ENCODE assay signal across 16 mouse cellular contexts in genomic region chr12:33028708-33029107, GRCm38 (mm10).
DNase-seq lines count a peak whose midpoint lies in the region; ATAC-seq lines count a peak whose summit lies in the region.
"Had no signal": no experiment of that assay in that cellular context is flagged by ENCODE, and none has a peak within 500 bp of the region (broad histone marks: within the 10 kb centered on the region; RNA-seq: fewer than 3 reads in every experiment).

No protein-coding gene starts in this region.

- H3K4me1 ChIP-seq in hindbrain, embryonic 16.5 days (ENCODE audit: control insufficient read depth, insufficient read depth, low read depth, low read length): peaks cover 15% of the 10 kb centered on the region
- peaks cover 26% of the 10 kb centered on the region for H3K4me1 ChIP-seq in hindbrain, embryonic 12.5 days
- peaks cover 2% of the 10 kb centered on the region; the same call in 1 of the 2 replicates for H3K4me1 ChIP-seq in midbrain, embryonic 11.5 days (ENCODE audit: control insufficient read depth, insufficient read depth, low read length)
- H3K4me1 ChIP-seq in midbrain, embryonic 15.5 days: peaks cover 16% of the 10 kb centered on the region

- peak; percentile 23 for DNase-seq in embryo, embryonic 11 days
- no peak for DNase-seq in embryo, embryonic 10.5 days (ENCODE audit: low spot score)
- no peak for DNase-seq in midbrain, embryonic 11.5 days (ENCODE audit: low spot score, missing footprints)
- peak; percentile 33 for DNase-seq in retina, embryonic 14.5 days (ENCODE audit: low spot score)
- no peak for DNase-seq in ovary, adult 18-20 months (ENCODE audit: low spot score)
- DNase-seq: adrenal gland, adult 2 months; cerebellum, adult 2 months; gastrocnemius, postnatal 36 days; lung, postnatal 10 days; thymus, postnatal 36 days had no signal

- H3K4me2 ChIP-seq in hindbrain, embryonic 16.5 days (ENCODE audit: low read length): no peak overlapping the region
- no peak overlapping the region for H3K4me2 ChIP-seq in hindbrain, embryonic 12.5 days (replicated peaks)
- H3K4me2 ChIP-seq in midbrain, embryonic 11.5 days: no peak overlapping the region
- no peak overlapping the region for H3K4me2 ChIP-seq in midbrain, embryonic 15.5 days
- H3K4me2 ChIP-seq: hindbrain, embryonic 15.5 days; limb, embryonic 12.5 days had no signal

- H3K9me3 ChIP-seq in hindbrain, embryonic 16.5 days (ENCODE audit: control insufficient read depth, low read length): no peaks in the 10 kb centered on the region
- no peaks in the 10 kb centered on the region for H3K9me3 ChIP-seq in hindbrain, embryonic 12.5 days (replicated peaks)
- no peaks in the 10 kb centered on the region for H3K9me3 ChIP-seq in midbrain, embryonic 11.5 days (ENCODE audit: control insufficient read depth, low read length)
- H3K9me3 ChIP-seq in midbrain, embryonic 15.5 days: no peaks in the 10 kb centered on the region
- H3K9me3 ChIP-seq: hindbrain, embryonic 15.5 days; limb, embryonic 12.5 days had no signal

- H3K4me3 ChIP-seq in hindbrain, embryonic 16.5 days (ENCODE audit: low read length): no peak overlapping the region
- H3K4me3 ChIP-seq in hindbrain, embryonic 12.5 days: no peak overlapping the region
- no peak overlapping the region for H3K4me3 ChIP-seq in midbrain, embryonic 11.5 days (ENCODE audit: low read depth, low read length)
- no peak overlapping the region for H3K4me3 ChIP-seq in midbrain, embryonic 15.5 days
- H3K4me3 ChIP-seq: hindbrain, embryonic 15.5 days; limb, embryonic 12.5 days had no signal

- no peaks in the 10 kb centered on the region for H3K36me3 ChIP-seq in hindbrain, embryonic 16.5 days (ENCODE audit: control insufficient read depth, insufficient read depth, low read length)
- H3K36me3 ChIP-seq in hindbrain, embryonic 12.5 days: no peaks in the 10 kb centered on the region
- H3K36me3 ChIP-seq in midbrain, embryonic 11.5 days (ENCODE audit: control insufficient read depth, insufficient read depth, low read length): no peaks in the 10 kb centered on the region
- H3K36me3 ChIP-seq in midbrain, embryonic 15.5 days (replicated peaks): no peaks in the 10 kb centered on the region
- H3K36me3 ChIP-seq: hindbrain, embryonic 15.5 days; limb, embryonic 12.5 days had no signal

- H3K9ac ChIP-seq in hindbrain, embryonic 16.5 days (ENCODE audit: low read depth, low read length): no peak overlapping the region
- no peak overlapping the region for H3K9ac ChIP-seq in hindbrain, embryonic 12.5 days
- H3K9ac ChIP-seq in midbrain, embryonic 11.5 days (ENCODE audit: low read length): no peak overlapping the region
- no peak overlapping the region for H3K9ac ChIP-seq in midbrain, embryonic 15.5 days
- H3K9ac ChIP-seq: hindbrain, embryonic 15.5 days; limb, embryonic 12.5 days; liver, embryonic 14.5 days had no signal

- H3K27ac ChIP-seq in hindbrain, embryonic 16.5 days (ENCODE audit: low read depth, low read length): no peak overlapping the region
- H3K27ac ChIP-seq in hindbrain, embryonic 12.5 days: no peak overlapping the region
- H3K27ac ChIP-seq in midbrain, embryonic 11.5 days (ENCODE audit: low read depth, low read length): no peak overlapping the region
- H3K27ac ChIP-seq in midbrain, embryonic 15.5 days: no peak overlapping the region
- H3K27ac ChIP-seq: hindbrain, embryonic 15.5 days; limb, embryonic 12.5 days; liver, embryonic 14.5 days had no signal

- no peaks in the 10 kb centered on the region; the same call in 1 of the 2 replicates for H3K27me3 ChIP-seq in hindbrain, embryonic 16.5 days (replicated peaks; ENCODE audit: control insufficient read depth, insufficient read depth, low read length)
- peaks cover 19% of the 10 kb centered on the region for H3K27me3 ChIP-seq in hindbrain, embryonic 12.5 days
- no peaks in the 10 kb centered on the region for H3K27me3 ChIP-seq in midbrain, embryonic 11.5 days (ENCODE audit: control insufficient read depth, insufficient read depth, low read length)
- 0 out of 2 replicates have a peak, but pooled peaks cover 6% of the 10 kb centered on the region for H3K27me3 ChIP-seq in midbrain, embryonic 15.5 days (replicated peaks)

- ATAC-seq in hindbrain, embryonic 16.5 days: 0 out of 2 replicates have a peak, but pooled peaks have one; percentile 2
- ATAC-seq in hindbrain, embryonic 12.5 days (ENCODE audit: low FRiP score): no peak
- 0 out of 2 replicates have a peak, but pooled peaks have one; percentile 18 for ATAC-seq in midbrain, embryonic 11.5 days (ENCODE audit: low FRiP score)
- ATAC-seq in midbrain, embryonic 15.5 days (replicated peaks): no peak

- 52% methylated on average over 13 of the region's 13 CpGs for WGBS in hindbrain, embryonic 16.5 days
- WGBS in hindbrain, embryonic 12.5 days: 59% methylated on average over 13 of the region's 13 CpGs
- WGBS in midbrain, embryonic 11.5 days: 60% methylated on average over 13 of the region's 13 CpGs
- 53% methylated on average over 13 of the region's 13 CpGs for WGBS in midbrain, embryonic 15.5 days

Comparison
In these comparisons a context has a peak if more than half of its experiments do, and no peak if none do; other contexts are left out.
1. DNase-seq: peak in embryo, embryonic 11 days (single experiment) and retina, embryonic 14.5 days (single experiment); none in embryo, embryonic 10.5 days (single experiment), midbrain, embryonic 11.5 days (single experiment) and ovary, adult 18-20 months (single experiment).
2. ATAC-seq: peak in hindbrain, embryonic 16.5 days (single experiment) and midbrain, embryonic 11.5 days (single experiment); none in hindbrain, embryonic 12.5 days (single experiment) and midbrain, embryonic 15.5 days (single experiment).